In genomic region chr5:136135571-136136291, GRCm38 (mm10) we compare ENCODE assay signal across 7 mouse cellular contexts. TPM values are rescaled to one million over a fixed set of nuclear protein-coding genes. Genes with fewer than 3 reads are reported as not detected.
A peak's percentile ranks its signal among the peaks of the same experiment; 100 is the strongest.
DNase-seq lines count a peak whose midpoint lies in the region; ATAC-seq and TF ChIP-seq lines count a peak whose summit lies in the region.

Gene Lrwd1, minus strand, starts transcription at chr5:136136074.
Gene Alkbh4, plus strand, starts transcription at chr5:136136146.

- intact Hi-C loops in left cerebral cortex, postnatal 4 days (cut with DNase I) = loop anchor here (5.0 kb wide), 1 partner anchor 37 kb away; the partner anchor contains the start of gene Orai2

- under 1% methylated on average over 60 of the region's 60 CpGs for WGBS in embryonic facial prominence, embryonic 10.5 days
- WGBS in intestine, postnatal 0 days = under 1% methylated on average over 60 of the region's 60 CpGs
- WGBS in midbrain, embryonic 12.5 days = 1% methylated on average over 60 of the region's 60 CpGs
- under 1% methylated on average over 60 of the region's 60 CpGs for WGBS in small intestine, adult 2 months

- H3K4me3 ChIP-seq in embryonic facial prominence, embryonic 10.5 days = peak within 1 kb of the TSS; percentile 70
- H3K4me3 ChIP-seq in intestine, postnatal 0 days (ENCODE audit: low read depth, low read length) = peak within 1 kb of the TSS; percentile 78
- H3K4me3 ChIP-seq in midbrain, embryonic 12.5 days = peak within 1 kb of the TSS; percentile 74
- peak within 1 kb of the TSS; percentile 89 for H3K4me3 ChIP-seq in small intestine, adult 2 months (ENCODE audit: low read depth, low read length)

- peak; percentile 91 for ATAC-seq in intestine, postnatal 0 days
- peak; percentile 89 for ATAC-seq in midbrain, embryonic 12.5 days (ENCODE audit: low FRiP score, low read depth)

- H3K27ac ChIP-seq in embryonic facial prominence, embryonic 10.5 days (replicated peaks) = peak within 1 kb of the TSS; percentile 87
- H3K27ac ChIP-seq in intestine, postnatal 0 days (ENCODE audit: low read depth, low read length) = peak within 1 kb of the TSS; percentile 61
- H3K27ac ChIP-seq in midbrain, embryonic 12.5 days (replicated peaks) = 0 out of 2 replicates have a peak within 1 kb of the TSS, but pooled peaks have one; percentile 17
- H3K27ac ChIP-seq in small intestine, adult 2 months (ENCODE audit: insufficient read depth, low read depth, low read length) = peak within 1 kb of the TSS; percentile 80

- H3K36me3 ChIP-seq in embryonic facial prominence, embryonic 10.5 days (replicated peaks) = peaks cover 66% of the 10 kb centered on the region
- peaks cover 37% of the 10 kb centered on the region for H3K36me3 ChIP-seq in intestine, postnatal 0 days (ENCODE audit: control insufficient read depth, insufficient read depth)
- peaks cover 46% of the 10 kb centered on the region for H3K36me3 ChIP-seq in midbrain, embryonic 12.5 days
- H3K36me3 ChIP-seq in small intestine, adult 2 months (ENCODE audit: control insufficient read depth, insufficient read depth, low read length) = peaks cover 14% of the 10 kb centered on the region

- H3K9ac ChIP-seq in intestine, postnatal 0 days (ENCODE audit: low read depth, low read length) = peak within 1 kb of the TSS; percentile 76
- peak within 1 kb of the TSS; percentile 78 for H3K9ac ChIP-seq in midbrain, embryonic 12.5 days (replicated peaks)

- peak; percentile 96 for DNase-seq in adrenal gland, postnatal 10 days
- DNase-seq in embryonic facial prominence, embryonic 10.5 days (ENCODE audit: low spot score) = peak; percentile 96
- DNase-seq in gonadal fat pad, adult 2 months (ENCODE audit: low read depth) = peak; percentile 50
- DNase-seq in left cerebral cortex, postnatal 4 days = peak; percentile 97

- H3K27me3 ChIP-seq in embryonic facial prominence, embryonic 10.5 days (replicated peaks; ENCODE audit: low read depth, poor library complexity, severe bottlenecking) = no peaks in the 10 kb centered on the region
- H3K27me3 ChIP-seq in intestine, postnatal 0 days (replicated peaks; ENCODE audit: control insufficient read depth, insufficient read depth, low read length) = no peaks in the 10 kb centered on the region
- H3K27me3 ChIP-seq in midbrain, embryonic 12.5 days = no peaks in the 10 kb centered on the region
- H3K27me3 ChIP-seq in small intestine, adult 2 months (ENCODE audit: control insufficient read depth, insufficient read depth, low read length) = no peaks in the 10 kb centered on the region

- TF ChIP-seq POLR2A in small intestine, adult 2 months (IDR thresholded peaks at IDR 0.05; ENCODE audit: low read depth, low read length) = peak; percentile 50; the same call in 1 of the 2 replicates

- H3K9me3 ChIP-seq in embryonic facial prominence, embryonic 10.5 days = no peaks in the 10 kb centered on the region
- H3K9me3 ChIP-seq in intestine, postnatal 0 days (ENCODE audit: control insufficient read depth) = no peaks in the 10 kb centered on the region
- no peaks in the 10 kb centered on the region for H3K9me3 ChIP-seq in midbrain, embryonic 12.5 days

- peaks cover 22% of the 10 kb centered on the region for H3K4me1 ChIP-seq in embryonic facial prominence, embryonic 10.5 days
- H3K4me1 ChIP-seq in intestine, postnatal 0 days (replicated peaks; ENCODE audit: control insufficient read depth, insufficient read depth, low read length) = no peaks in the 10 kb centered on the region
- H3K4me1 ChIP-seq in midbrain, embryonic 12.5 days = peaks cover 24% of the 10 kb centered on the region
- H3K4me1 ChIP-seq in small intestine, adult 2 months (ENCODE audit: control insufficient read depth, insufficient read depth, insufficient read length, low read length) = peaks cover 18% of the 10 kb centered on the region

- peak within 1 kb of the TSS; percentile 83 for H3K4me2 ChIP-seq in intestine, postnatal 0 days (replicated peaks; ENCODE audit: low read depth)
- peak within 1 kb of the TSS; percentile 91 for H3K4me2 ChIP-seq in midbrain, embryonic 12.5 days (replicated peaks)

- peak; percentile 90 for TF ChIP-seq CTCF in intestine, postnatal 0 days (IDR thresholded peaks at IDR 0.05; ENCODE audit: low read depth)
- peak; percentile 69 for TF ChIP-seq CTCF in small intestine, adult 2 months (IDR thresholded peaks at IDR 0.05; ENCODE audit: extremely low read depth, insufficient read length, insufficient replicate concordance, low read depth, low read length)

RNA-seq across cellular contexts. Expression of gene Lrwd1, which starts in this region (rescaled TPM):
- 10 to 100 TPM in 1 of 2 experiments, 1 to 10 TPM in 1; 8.6 to 11.9 TPM for total RNA-seq in adrenal gland, postnatal 10 days (2021)
- 59.7 and 62.4 TPM in 2 replicates for polyA plus RNA-seq in embryonic facial prominence, embryonic 10.5 days (2016; fragmentation: Nextera tagmentation; extraction: Ambion mirVana)
- polyA plus RNA-seq in gonadal fat pad, adult 2 months (2012; rRNA removed) = 19.4 and 22.3 TPM in 2 replicates
- 7.5 and 7.8 TPM in 2 replicates for polyA plus RNA-seq in intestine, postnatal 0 days (2015; fragmentation: Nextera tagmentation; extraction: Ambion mirVana)
- total RNA-seq in left cerebral cortex, postnatal 4 days (2021) = 10 to 100 TPM; 22.1 to 22.5 TPM
- 40.0 and 41.4 TPM in 2 replicates for polyA plus RNA-seq in midbrain, embryonic 12.5 days (2016; fragmentation: Nextera tagmentation; extraction: Ambion mirVana)
- polyA plus RNA-seq in small intestine, adult 2 months (2012; rRNA removed) = 8.9 and 16.9 TPM in 2 replicates

RNA-seq across cellular contexts. Expression of gene Alkbh4, which starts in this region (rescaled TPM):
- total RNA-seq in adrenal gland, postnatal 10 days (2021) = 1 to 10 TPM; 5.6 to 9.2 TPM
- polyA plus RNA-seq in embryonic facial prominence, embryonic 10.5 days (2016; fragmentation: Nextera tagmentation; extraction: Ambion mirVana) = 26.3 and 29.1 TPM in 2 replicates
- 10.8 and 11.2 TPM in 2 replicates for polyA plus RNA-seq in gonadal fat pad, adult 2 months (2012; rRNA removed)
- polyA plus RNA-seq in intestine, postnatal 0 days (2015; fragmentation: Nextera tagmentation; extraction: Ambion mirVana) = 11.0 and 12.6 TPM in 2 replicates
- 10 to 100 TPM; 10.7 to 12.8 TPM for total RNA-seq in left cerebral cortex, postnatal 4 days (2021)
- polyA plus RNA-seq in midbrain, embryonic 12.5 days (2016; fragmentation: Nextera tagmentation; extraction: Ambion mirVana) = 23.5 and 26.4 TPM in 2 replicates
- polyA plus RNA-seq in small intestine, adult 2 months (2012; rRNA removed) = 11.2 and 25.3 TPM in 2 replicates

Comparison
In these comparisons a context has a peak if more than half of its experiments do, and no peak if none do; other contexts are left out.
1. Peak in every context shown above with its lines: DNase-seq, ATAC-seq, H3K4me3 ChIP-seq and H3K27ac ChIP-seq.
2. H3K27ac ChIP-seq: peak in every context shown above with its lines; median percentile 87 in embryonic facial prominence, embryonic 10.5 days; 80 in small intestine, adult 2 months; 61 in intestine, postnatal 0 days; 17 in midbrain, embryonic 12.5 days.